Mouse (Mus musculus) cortical plate, adult 2 months (tissue): ENCODE data around the gene Wdtc1. TPM values are rescaled to one million over a fixed set of nuclear protein-coding genes. Genes with fewer than 3 reads are reported as not detected.

Experiments used
- H3K27ac ChIP-seq: fragments of 200-500 bp; 2 replicates; pipeline ENCODE4 v1.5.1; 2012; ENCODE audit warnings: low read length, control low read depth, inconsistent platforms; ENCODE audit not compliant: insufficient read depth
- H3K4me1 ChIP-seq: fragments of 200-500 bp; 2 replicates; pipeline ENCODE4 v1.6.1; 2011; ENCODE audit warnings: low read length; ENCODE audit not compliant: control insufficient read depth, insufficient read depth
- H3K4me3 ChIP-seq: fragments of 200-500 bp; 2 replicates; pipeline ENCODE4 v1.5.1; 2011; ENCODE audit warnings: mild to moderate bottlenecking, low read length, control low read depth; ENCODE audit not compliant: insufficient read depth
- CTCF ChIP-seq: fragments of 200-500 bp; IDR thresholded peaks from 2 replicates; pipeline ENCODE4 v1.5.1; 2011; ENCODE audit warnings: mild to moderate bottlenecking, control low read depth, low read length; ENCODE audit not compliant: insufficient read depth; ENCODE audit errors: extremely low read depth
- POLR2A ChIP-seq: fragments of 200-500 bp; IDR thresholded peaks from 2 replicates; pipeline ENCODE4 v1.6.1; 2011; ENCODE audit warnings: mild to moderate bottlenecking, low read length, control low read depth; ENCODE audit not compliant: insufficient read depth; ENCODE audit errors: extremely low read depth
- polyA plus RNA-seq: library from polyadenylated mRNA; depleted of rRNA; stranded (reverse); fragments of >200 nt; gene quantifications from 2 replicates; pipeline ENCODE4 v1.2.3, GENCODE M21; 2012

Gene Wdtc1
- polyA plus RNA-seq, 1 experiment = 46.6 TPM

DNA sequence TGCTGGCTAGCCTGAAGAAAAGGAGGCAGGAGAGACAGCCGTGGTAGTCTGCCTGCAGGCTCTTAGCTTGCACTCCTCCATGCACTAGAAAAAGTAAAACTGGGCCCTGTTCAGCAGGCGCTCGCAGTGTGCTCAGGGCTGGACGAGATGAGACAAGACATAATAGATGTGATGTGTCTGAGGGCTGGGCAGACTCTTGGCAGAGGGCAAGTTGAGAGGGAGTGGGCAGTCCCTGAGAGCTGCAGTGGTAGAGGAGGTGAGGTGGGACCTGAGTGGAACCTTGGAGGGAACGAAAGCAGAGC, 25.7 kb upstream of the Wdtc1 start:
- Histone ChIP-seq H3K4me1 (peaks cover 4% of the 10 kb centered on the region), H3K27ac (0 out of 2 replicates have a peak overlapping the region, but pooled peaks have one; percentile 40), H3K4me3 (no peak overlapping the region)
- TF ChIP-seq POLR2A = no peak
- TF ChIP-seq CTCF = no peak

DNA sequence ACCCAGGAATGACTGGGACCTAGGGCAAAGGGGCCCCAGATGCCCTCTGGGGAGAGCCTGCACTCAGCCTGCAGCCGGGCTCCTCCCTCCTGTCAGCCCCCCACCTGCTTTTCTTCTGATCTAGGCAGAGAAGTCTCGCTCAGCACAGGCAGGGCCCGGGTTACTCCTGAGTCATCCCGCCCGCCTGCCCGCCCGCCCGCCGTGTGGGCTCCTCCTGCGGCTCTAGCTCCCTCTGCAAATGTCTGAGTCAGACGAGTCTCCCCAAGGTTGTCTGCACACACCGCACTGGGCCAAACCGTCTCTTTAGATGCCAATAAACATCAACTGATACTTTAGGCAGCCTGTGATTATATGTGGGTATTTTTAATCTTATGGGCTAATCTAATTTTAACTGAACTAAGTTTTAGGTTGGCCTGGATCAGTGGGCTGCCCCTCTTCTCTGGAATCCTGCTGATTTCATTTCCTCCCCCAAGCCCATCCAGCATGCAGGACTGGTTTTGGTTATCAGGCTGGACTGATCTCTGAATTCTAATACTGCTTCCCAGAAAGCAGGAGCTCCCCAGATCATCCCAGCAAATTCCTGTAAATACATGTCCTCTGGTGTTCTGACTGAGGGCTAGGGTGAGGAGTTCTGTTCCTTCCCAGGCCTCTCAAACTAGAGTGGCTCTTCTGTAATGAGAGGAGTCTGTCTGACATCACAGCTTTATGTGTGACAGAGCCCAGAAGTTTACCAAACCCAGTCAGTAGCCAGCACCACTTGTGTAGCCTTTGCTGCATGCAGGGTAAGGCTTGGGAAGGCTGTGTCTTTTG, 25.2 kb upstream of the Wdtc1 start:
- peak overlapping the region; percentile 63; the same call in 1 of the 2 replicates for H3K27ac ChIP-seq
- no peak overlapping the region for H3K4me3 ChIP-seq
- H3K4me1 ChIP-seq = peaks cover 4% of the 10 kb centered on the region
- no peak for TF ChIP-seq POLR2A
- no peak for TF ChIP-seq CTCF

GRCm38 (mm10) chr4:133375812-133376577, 22.7 kb upstream of the Wdtc1 start:
- TF ChIP-seq POLR2A = no peak
- no peak for TF ChIP-seq CTCF
- Histone ChIP-seq H3K4me3 (no peak overlapping the region), H3K4me1 (peaks cover 13% of the 10 kb centered on the region), H3K27ac (peak overlapping the region; percentile 25; the same call in 1 of the 2 replicates)

DNA sequence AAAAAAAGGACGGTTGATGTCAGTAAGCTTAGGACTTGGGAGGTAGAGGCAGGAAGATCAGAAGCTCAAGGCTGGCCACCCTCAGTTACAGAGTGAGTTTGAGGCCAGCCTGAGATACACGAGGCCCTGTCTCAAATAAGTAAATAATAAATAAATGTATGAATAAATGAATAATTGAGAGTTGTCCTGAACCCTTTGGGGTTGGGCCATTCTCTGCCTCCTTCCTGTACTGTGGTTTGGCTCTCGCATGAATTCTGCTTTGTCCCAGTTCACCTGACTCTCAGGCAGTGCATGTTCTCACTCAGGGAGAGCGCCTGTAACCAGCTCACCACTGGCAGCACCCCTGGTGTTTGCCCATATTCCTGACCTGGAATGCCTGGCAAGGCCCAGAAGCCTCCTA, 20.7 kb upstream of the Wdtc1 start:
- Histone ChIP-seq H3K27ac (no peak overlapping the region), H3K4me1 (peaks cover 13% of the 10 kb centered on the region), H3K4me3 (no peak overlapping the region)
- TF ChIP-seq POLR2A (no peak), CTCF (no peak)

GRCm38 (mm10) chr4:133372278-133372665, 19.0 kb upstream of the Wdtc1 start:
- Histone ChIP-seq H3K4me3 (peak overlapping the region; percentile 87), H3K4me1 (peaks cover 11% of the 10 kb centered on the region), H3K27ac (no peak overlapping the region)
- TF ChIP-seq CTCF (no peak), POLR2A (no peak)

DNA sequence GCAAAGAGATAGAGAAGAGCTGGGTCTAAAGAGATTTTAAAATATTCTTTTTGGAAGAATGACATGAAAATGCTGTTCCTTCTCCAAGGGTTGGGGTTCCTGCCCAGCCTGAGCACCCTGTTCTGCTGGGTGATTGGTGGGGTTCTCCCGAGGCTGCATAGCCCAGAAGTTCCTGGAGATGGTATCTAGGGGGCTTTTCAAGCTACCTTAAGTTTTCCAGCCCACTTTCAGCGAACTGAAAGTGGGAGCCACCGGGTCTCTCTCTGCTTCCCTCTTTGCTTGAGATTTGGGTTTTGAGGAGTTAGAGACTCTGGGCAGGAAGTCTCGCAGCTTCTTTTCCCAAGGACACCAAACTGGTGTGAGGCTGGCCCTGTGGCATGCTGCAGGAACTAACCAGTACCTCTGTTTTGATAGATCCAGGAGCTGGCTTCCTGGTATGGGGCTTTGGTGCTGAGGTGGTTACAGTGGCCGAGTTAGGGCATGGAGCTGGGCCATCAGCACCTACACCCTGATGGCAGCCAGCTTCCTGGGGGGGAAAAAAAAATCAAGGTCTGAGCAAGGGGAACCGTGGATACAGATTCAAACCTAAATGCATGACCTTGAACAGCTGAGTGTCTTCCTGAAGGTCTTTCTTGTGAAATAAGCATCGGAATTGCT, 18.5 kb upstream of the Wdtc1 start:
- Histone ChIP-seq H3K4me1 (peaks cover 11% of the 10 kb centered on the region), H3K27ac (no peak overlapping the region), H3K4me3 (peak overlapping the region; percentile 87)
- TF ChIP-seq CTCF = no peak
- no peak for TF ChIP-seq POLR2A

GRCm38 (mm10) chr4:133370298-133371274, 17.3 kb upstream of the Wdtc1 start:
- peaks cover 11% of the 10 kb centered on the region for H3K4me1 ChIP-seq
- TF ChIP-seq POLR2A (no peak), CTCF (no peak)
- peak overlapping the region; percentile 87 for H3K4me3 ChIP-seq
- no peak overlapping the region for H3K27ac ChIP-seq

DNA sequence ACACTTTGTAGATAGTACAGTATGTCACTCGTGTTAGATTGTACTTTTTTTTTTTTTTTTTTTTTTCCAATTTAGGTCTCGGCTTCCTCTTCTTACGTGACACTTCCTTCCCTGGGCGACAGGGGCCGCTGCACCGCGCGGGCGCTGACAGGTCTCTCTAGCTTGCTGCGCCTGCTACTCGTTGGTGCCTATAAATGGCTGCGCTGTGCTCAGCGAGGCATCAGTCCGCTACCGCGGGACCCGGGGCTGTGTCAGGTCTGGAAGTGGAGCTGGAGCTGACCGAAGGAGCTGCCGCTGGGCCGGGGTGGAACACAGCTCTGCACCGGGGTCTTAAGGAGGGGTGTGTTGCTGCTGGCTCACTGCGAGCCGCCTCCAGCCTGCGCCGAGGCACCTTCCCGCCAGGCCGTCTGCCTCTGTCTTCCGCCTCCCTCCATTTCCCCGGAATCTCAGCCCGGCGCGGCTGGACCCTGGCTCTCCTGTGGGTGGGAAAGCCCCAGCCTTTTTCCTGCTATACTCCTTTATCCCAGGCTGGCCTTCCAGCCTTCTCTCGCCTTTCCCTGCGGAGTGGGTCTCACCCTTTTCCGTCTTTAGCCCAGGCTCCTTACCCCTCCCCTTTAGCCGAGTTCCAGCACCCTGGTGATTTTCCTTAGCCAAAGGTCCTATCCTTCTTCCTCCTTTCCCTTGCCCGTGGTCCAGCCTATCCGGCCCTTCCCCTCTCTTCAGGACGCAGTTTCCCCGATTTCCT, 16.4 kb upstream of the Wdtc1 start, which contains the start of gene Slc9a1:
Gene Slc9a1 (plus strand): TSS at position 154 of the 745 bp plus-strand sequence.
- Histone ChIP-seq H3K4me1 (peaks cover 11% of the 10 kb centered on the region), H3K27ac (peak within 1 kb of the TSS; percentile 92), H3K4me3 (peak within 1 kb of the TSS; percentile 87)
- peak; percentile 77 for TF ChIP-seq CTCF
- peak; percentile 100 for TF ChIP-seq POLR2A
